Mouse (Mus musculus) embryonic fibroblast, embryonic 13.5 days (primary cell): ENCODE data around the gene Mtf2.

ENCODE experiments used
- CTCF ChIP-seq: IDR thresholded peaks from 2 replicates; pipeline ENCODE4 v1.5.1; 2011; ENCODE audit warnings: mild to moderate bottlenecking, control low read depth, low read length, moderate library complexity, borderline replicate concordance; ENCODE audit not compliant: insufficient read depth
- POLR2A ChIP-seq: IDR thresholded peaks from 2 replicates; pipeline ENCODE4 v1.6.1; 2011; ENCODE audit warnings: low read depth, mild to moderate bottlenecking, control low read depth, low read length, moderate library complexity

- TF ChIP-seq CTCF (no peak), POLR2A (no peak)
Observed at GRCm38 (mm10) chr5:108079603-108080002, 14.1 kb downstream of the Mtf2 start.
